Mouse (Mus musculus) gastrocnemius, adult 18-20 months (tissue): Measurements from ENCODE around the gene Pbxip1. TPM values are rescaled to one million over a fixed set of nuclear protein-coding genes. Genes with fewer than 3 reads are reported as not detected.

Experiments used
- DNase-seq: peaks from one replicate; pipeline ENCODE4 v3.0.0; 2021; ENCODE audit warnings: low spot score
- total RNA-seq, 2 experiments: library from RNA; stranded (reverse); gene quantifications; 2 replicates each; pipeline ENCODE4 v1.2.3; 2021

Gene Pbxip1
- total RNA-seq, 2 experiments from 2014 or later: 226 to 236 TPM

DNA sequence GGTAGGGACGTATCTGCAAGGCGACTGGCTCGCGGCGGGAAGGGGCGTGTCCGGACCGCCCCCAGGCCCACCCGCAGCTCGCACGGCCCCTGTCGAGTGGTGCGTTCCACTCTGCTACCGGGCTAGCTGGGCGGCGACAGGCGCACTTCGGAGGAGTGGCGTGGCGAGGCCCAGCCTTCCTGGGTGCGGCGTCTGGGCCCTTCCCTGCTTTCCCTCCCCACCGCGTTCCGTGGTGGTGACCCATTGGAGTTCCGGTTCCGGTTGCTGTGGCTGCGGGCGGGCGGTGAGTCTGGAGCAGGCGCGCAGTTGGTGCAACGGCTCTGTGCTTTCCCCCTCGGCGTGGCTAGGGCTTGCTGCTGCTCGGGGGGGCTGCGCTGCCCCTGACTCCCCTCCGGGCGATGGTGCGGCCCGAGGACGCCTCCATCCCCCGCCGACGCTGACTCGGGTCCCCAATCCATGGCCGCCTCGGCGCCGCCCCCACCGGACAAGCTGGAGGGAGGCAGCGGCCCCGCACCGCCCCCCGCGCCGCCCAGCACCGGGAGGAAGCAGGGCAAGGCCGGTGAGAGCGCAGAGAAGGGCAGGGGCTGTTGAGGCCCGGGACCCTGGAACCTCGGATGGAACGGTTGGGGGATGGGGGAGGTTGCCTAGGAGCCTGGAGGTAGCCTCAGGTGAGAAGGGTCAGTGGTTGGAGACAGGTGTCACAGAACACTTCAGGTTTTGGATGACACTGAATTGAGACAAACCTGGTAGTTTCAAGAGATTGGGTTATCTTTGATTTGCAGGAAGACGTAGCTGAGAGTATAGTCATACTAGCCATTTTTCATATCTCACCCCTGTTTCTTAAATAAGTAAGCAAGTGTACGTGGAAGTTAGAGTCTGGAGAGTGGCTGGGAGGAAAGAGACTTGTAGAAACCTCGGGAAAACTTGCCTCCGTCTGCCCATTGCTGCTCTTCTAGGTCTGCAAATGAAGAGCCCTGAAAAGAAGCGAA, 6.0 kb upstream of the Pbxip1 start, which contains the start of gene Pygo2:
Pygo2 (plus strand) TSS at position 44 of the 989 bp plus-strand sequence.
- peak; percentile 95 for DNase-seq

DNA sequence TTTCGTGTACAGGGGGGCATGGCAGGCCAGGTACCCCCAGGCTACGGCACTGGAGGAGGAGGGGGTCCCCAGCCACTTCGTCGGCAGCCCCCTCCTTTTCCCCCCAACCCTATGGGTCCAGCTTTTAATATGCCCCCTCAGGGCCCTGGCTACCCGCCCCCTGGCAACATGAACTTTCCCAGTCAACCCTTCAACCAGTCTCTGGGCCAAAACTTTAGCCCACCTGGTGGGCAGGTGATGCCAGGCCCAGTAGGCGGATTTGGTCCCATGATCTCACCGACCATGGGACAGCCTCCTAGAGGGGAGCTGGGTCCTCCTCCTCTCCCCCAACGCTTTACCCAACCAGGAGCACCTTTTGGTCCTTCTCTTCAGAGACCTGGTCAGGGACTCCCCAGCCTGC, 3.9 kb upstream of the Pbxip1 start:
- DNase-seq: no peak

DNA sequence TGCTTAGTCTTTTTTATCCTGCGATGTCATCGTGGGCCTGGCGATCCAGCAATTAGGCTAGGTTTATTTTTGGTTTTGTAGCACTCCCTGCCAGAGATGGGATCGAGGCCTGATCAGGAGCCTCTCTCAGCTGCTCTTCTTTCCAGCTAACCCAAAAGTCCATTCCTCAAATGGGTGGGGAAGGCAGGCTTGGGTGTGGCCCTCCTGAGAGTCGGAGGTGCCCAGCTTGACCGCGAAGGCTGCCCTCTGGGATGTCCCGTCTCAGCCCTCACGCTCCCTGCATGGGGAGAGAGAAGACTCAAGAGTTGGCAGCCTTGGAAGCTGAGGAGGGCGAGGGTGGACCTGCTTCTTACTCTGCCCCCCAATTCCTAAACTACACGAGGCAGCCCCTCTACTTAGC, 2.0 kb upstream of the Pbxip1 start:
- no peak for DNase-seq

DNA sequence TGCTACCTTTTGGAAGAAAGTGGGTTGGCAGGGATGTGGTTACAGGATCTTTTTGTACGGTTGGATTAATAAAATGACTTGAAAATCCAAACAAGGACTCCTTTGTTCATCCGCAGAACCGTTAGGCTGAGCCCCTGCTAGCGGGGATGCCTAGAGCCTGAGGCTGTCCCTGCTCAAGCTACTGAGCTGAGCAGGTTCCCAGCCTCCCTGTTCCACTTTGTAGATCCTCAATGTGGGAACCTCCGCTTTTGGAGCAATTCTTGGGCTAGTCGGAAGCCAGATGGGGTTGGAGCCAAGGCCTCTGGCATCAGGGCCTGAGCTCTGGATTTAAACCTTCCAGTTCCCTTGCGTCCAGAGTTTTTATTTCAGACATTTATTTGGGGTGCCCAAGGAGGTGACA, 1.5 kb upstream of the Pbxip1 start:
- no peak for DNase-seq

DNA sequence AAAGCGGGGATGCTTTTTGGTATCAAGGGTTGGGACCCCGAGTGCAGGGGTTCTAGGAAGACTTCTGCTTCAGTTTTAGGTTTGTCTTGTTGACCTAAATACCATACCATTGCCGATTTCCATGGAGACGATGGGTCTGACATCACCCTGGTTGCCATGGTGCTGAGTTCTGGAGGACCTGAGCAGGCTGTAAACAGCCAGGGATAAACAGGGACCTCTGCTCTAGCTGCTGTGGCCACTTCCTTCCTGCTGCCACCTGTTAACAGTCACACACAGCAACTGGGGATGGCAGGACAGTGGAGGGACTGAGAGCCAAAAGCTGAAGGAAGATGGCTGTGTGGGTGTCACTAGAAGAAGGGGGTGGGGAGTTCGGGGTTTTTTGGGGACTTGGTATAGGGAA, 763 bp downstream of the Pbxip1 start:
- peak; percentile 48 for DNase-seq

DNA sequence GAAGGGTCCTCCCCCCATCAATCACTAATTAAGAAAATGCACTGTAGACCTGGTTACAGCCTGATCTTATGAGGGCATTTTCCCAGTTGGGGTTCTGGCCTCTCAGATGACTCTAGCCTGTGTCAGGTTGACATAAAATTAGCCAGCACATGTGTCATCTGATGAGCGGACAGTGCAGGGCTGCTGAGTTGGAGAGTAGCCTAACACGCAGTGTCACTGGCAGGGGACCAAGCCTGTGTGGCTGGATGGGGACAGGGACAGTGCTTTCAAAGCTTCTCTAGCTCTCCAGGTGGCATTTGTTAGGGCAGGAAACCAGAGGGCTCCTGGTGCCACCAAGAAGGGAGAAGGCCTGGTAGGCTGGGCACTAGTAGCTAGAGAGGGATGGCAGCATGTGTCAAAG, 4.2 kb downstream of the Pbxip1 start:
- peak; percentile 93 for DNase-seq

DNA sequence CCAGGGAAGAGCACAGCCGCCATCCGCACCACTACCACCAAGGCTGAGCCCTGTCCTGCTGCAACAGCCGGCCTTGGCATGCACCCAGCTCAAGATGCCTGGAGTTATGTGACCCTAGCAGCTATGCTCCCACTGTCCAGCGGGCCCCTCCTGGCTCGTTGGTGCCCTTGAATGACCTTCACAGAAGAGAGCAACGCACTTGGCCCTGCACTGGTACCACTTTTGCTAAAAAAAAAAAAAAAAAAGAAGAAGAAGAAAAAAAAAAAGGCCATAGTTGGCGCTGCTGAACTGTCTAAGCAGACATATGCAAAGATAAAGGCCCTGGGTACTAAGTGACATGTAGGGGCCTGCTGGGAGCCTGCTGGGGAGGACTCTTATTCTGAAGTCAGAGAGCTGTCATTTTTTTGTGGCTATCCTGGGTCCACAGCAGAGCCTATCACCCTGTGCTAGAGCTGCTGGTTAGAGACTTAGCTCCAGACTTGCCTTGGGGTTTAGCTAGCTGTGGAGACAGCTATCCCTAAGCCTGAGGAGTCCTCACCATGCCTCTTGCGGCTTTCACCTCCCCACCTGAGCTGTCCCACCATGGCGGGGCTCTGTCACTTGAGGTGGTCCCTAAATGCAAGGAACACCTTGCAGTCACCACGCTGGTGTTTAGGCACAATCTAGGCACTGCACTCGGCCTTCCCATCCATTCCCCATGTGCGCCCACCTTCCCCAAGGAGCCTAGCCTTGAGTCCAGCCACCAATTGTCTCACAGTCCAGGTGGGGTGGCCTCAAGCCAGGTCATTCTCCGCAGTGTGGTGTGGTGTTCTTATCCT, 12.4 kb downstream of the Pbxip1 start:
- peak; percentile 57 for DNase-seq

DNA sequence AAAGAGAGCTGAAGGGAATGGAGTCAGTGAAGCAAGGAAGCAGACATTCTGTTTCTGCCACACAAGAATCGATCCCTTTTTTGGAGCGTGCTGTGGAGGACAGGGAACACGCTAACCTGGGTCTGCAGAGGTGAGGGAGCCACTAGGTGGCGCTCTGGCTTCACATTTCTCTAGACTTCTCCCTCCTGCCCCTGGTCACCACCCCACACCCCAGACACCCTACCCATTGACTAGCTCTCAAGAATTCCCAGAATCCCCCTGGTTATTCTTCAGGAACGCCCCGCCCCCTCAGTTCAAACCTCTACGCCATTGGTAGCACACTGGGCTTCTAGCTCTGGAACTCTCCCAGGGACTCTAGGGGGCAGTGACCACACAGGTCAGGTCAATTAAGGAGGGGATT, 13.0 kb downstream of the Pbxip1 start:
- peak; percentile 72 for DNase-seq

DNA sequence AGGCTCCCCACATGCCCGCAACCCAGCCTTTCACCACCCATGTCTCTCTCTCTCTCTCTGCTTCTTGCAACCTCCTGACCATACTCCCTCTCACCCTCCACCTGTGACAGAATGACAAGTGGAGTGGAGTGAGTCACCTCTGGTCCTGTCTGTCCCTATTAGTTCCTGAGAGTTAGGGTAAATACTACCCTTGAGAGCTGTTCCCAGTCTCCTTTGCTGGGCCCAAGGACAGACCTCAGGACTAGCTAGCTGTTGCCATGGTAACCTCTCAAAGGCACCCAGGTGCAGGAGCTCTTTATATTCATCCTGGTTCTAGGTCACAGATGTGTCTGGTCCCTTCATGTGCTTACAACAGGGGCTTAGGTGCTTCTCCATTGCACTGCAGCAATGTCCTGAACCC, 15.4 kb downstream of the Pbxip1 start:
- DNase-seq: no peak

DNA sequence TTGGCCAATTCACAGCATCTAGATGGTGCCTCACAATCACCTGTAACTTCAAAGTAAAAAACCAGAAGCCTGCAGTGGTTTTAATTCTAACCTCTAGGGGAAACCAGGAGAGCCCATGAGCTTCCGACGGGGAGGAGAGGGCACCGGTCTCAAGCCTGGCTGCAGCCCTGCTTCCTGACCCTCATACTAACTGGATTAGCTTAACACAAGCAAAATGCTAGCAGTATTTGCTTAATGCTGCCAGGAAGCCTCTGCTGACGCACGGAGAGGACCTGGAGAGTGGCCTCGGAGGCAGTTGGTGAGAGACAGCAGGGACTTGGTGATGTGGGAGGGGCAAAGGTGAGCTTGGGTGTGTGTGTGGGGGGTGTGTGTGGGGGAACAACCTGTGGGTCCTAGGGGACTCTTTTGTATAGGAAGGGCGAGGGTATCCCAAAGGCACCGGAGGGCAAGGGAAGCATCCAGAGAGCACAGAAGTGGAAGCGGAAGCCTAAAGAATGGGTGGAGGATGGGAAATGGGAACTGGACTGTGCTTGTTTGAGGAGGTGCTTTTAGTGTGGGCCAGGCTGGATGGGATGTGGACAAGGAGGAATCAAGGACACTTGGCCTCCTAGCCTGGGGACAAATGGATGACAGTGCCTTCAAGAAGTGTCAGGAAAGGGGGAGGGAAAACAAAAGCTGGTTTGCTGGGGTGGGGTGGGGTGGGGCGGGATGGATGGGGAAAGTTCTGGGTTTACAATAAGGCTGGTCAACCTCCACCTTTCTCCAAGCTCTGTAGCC, 18.1 kb downstream of the Pbxip1 start, which contains the start of gene Pmvk:
Pmvk (plus strand) TSS at position 141 of the 777 bp plus-strand sequence.
- DNase-seq: no peak

DNA sequence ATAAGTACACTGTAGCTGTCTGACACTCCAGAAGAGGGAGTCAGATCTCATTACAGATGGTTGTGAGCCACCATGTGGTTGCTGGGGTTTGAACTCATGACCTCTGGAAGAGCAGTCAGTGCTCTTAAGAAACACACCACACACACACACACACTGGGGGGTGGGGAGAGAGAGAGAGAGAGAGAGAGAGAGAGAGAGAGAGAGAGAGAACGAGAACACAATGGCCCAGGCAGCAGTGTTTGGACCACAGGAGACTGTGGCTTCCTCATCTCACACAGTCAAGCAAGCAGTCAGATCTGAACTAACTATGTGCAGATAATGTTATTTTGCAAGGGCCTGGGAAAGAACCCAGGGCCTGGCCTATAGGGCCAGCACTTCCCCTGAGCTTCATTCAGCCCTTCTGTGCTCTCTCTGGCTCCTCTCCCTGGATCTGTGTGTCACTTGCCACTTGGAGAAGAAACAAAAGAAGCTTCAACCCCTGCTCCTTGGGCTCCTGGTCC, 19.3 kb downstream of the Pbxip1 start:
- DNase-seq: no peak

DNA sequence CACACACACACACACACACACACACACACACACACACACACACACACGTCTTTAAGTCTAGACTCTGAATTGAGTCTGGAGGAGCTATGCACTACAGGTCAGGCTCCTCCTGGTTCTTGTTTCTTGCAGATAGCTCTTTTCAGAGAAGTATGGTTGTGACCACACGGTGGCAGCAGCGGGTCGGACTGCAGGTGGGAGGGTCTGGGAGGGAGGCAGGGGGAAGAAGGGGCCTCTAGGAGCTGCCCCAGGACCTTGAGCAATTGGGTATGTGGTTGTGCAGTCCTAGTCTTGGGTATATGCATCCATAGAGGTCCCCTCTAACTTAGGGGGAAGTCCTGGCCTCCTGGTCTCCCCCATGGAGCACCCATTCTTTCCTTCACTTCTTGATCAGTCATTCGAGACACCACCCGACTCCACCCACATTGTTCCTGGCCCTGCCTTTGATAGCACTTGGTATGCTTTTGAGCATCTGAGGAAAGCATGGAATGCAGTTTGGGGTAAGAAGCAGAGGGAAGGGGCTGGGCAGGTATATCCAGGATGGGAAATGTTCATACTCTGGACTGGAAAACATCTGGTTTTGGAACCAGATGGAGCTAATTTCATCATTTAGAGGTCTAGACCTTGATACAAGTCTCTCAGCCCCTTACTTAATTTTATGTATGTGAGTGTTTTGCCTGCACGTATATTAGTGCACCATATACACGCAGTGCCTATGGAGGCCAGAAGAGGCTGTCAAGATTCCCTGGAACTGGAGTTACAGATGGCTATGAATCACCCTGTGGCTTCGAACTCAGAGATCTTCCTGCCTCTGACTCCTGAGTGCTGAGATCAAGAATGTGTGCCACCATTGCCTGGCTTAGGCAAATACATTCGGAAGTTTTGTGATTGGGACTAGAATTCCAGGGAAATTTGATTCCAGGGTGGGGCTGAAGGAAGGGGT, 20.5 kb downstream of the Pbxip1 start:
- peak; percentile 67 for DNase-seq

DNA sequence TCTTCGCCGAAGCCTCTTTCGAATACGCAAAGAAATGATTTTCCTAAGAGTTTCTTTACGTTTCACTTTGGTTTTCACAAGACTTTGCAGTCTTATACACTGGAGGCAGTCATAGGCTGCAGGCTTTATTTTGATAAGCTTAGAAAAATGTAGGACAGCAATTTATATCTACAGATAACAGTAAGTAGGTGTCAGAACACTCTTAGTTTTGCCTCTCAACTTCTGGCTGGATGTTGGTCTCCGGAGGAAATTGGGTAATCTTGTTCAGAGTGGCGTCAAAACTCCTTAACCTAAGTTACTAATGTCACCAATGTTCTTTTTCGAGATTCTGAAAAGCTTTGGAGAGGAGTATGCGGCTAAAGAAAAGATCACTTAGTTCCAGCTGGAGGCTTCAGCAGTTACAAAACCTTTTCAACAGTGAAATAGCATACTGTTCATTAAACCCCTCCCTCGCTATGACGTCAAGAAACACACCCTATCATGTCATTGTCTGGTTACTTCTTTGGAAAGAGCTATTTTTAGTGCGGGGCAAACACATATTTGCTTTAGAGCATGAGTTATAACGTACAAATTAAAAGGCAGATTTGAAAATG, 22.0 kb downstream of the Pbxip1 start:
- no peak for DNase-seq

DNA sequence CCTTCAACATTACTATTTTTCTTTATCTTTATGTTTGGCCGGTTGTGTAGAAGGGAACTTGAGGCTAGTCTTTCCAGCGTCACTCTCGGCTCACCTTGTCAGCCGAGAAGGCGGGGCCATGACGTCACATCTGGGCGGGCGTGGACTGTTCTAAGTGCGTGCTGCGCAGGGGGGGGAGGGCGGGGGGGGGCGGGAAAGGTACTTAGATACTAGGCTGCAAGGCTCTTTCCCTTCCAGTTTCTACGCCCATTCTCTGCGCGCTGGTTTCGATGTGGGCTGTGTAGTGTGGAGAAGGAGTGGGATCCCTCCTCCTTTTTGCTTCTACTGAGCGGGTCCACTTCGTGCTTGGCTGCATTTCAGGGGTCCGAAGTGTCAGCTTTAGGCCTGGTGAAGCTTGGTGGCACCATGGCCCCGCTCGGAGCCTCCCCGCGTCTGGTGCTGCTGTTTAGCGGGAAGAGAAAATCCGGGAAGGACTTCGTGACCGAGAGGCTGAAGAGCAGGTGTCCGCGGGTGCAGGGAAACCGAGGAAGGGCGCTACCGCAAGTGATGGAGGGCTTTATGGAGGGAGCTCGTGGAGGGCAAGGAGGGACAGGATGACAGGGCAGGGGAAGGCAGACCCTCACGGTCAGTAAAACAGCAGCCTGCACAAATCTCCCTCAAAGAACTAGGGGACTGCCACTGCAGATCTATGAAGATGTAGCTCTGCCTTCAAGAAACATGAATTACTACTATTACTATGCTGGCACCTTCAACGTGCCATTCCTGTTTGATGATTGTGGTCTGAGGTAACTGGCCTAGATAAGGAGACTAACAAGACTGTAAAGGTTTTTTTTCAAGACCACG, 22.7 kb downstream of the Pbxip1 start:
- peak; percentile 92 for DNase-seq

DNA sequence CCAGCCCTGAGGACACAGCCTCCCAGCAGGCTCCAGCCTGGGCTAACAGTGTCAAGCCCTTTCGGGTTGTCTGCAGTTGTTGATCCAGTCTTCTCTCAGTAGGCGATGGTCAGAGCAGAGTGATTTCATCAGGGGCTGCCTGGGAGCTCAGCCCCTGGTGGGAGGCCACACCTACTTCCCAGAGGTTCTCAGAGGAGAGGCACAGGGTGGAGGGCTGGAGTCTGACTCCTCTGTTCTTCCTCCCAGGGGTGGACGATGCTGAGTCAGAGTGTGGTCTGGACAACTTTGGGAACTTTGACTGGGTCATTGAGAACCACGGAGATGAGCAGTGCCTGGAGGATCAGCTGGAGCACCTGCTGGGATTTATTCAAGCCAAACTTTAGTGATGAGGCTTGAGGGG, 31.8 kb downstream of the Pbxip1 start:
- DNase-seq: peak; percentile 34

DNA sequence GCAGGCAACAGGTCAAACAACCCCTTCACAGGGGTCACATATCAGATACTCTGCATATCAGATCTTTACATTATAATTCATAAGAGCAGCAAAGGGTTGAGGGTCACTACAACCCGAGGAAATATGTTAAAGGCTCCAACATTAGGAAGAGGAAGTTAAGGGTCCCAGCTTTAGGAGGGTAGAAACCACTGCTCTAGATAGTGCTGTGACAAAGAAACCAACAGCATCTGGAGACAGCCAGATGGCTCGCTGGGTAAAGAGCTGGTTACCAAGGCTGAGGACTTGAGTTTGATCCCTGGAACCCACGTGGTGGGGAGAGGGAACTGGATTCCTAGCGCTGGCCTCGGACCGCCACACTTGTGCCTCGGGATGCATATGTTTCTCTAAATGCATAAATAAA, 35.8 kb downstream of the Pbxip1 start:
- DNase-seq: no peak

DNA sequence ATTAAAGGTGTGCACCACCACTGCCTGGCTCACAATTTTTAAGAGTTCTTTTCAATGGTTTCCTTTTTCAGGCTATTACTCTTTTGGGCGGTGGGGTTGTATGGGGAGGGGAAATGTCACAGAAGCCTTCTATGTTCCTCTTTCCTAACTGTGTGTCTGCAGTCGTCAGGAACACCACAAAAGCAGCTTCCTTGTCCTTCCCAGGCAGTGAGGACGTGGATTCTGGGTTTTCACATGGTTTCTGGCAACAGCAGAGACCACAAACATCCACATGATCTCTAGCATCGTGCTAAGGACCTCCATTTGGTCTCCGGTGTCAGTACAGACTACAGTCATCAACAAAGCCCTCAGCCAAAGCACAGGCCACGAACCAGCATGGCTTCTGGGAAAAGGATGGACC, 37.3 kb downstream of the Pbxip1 start:
- DNase-seq: no peak

DNA sequence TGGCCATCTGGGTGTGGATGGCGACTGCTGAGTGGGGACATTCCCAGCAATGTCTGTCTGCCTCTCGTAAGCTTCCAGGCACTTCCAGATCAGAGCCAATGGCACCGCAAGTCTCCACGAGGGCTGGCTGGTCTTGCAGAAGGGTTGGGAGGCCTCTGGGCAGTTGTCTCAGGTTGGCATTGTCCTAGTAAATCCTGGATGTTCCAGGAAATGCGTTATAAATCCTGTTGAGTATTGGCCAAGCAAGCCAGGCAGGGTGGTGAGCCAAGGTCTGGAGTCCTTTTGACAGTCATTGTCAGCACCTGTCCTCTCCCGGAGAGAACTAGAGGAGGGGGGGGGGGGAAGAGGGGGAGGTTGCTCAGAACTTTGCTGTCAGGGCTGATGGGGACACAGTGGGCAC, 42.5 kb downstream of the Pbxip1 start:
- no peak for DNase-seq

DNA sequence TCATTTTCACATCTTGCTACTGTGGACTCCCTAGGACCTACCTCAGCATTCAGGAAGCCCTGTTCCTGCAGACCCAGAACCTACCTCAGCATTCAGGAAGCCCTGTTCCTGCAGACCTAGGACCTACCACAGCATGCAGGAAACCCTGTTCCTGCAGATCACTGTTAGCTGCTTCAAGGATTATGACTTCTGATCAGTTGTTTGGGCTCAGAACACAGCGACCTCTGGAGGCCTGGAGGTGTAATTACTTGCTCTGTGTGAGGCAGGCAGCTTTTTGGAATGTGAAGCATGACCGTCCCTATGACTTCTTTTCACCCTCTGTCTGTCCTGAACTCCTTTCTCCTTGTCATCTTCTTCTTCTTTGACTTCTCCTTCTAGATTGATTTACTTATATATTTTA, 45.0 kb downstream of the Pbxip1 start:
- no peak for DNase-seq
